Mouse (Mus musculus) small intestine, adult 2 months (tissue): ENCODE measurements around the gene Pgm1. TPM values are rescaled to one million over a fixed set of nuclear protein-coding genes. Genes with fewer than 3 reads are reported as not detected.

Source experiments
- H3K27ac ChIP-seq: fragments of 200-500 bp; 2 replicates; pipeline ENCODE4 v1.5.1; 2012; ENCODE audit warnings: low read depth, low read length, control low read depth, inconsistent platforms; ENCODE audit not compliant: insufficient read depth
- H3K27me3 ChIP-seq: fragments of 200-500 bp; 2 replicates; pipeline ENCODE4 v1.6.1; 2012; ENCODE audit warnings: mild to moderate bottlenecking, moderate library complexity, low read length, inconsistent platforms; ENCODE audit not compliant: control insufficient read depth, insufficient read depth
- H3K36me3 ChIP-seq: fragments of 200-500 bp; 2 replicates; pipeline ENCODE4 v1.6.1; 2012; ENCODE audit warnings: mild to moderate bottlenecking, low read length, control low read depth, inconsistent platforms; ENCODE audit not compliant: control insufficient read depth, insufficient read depth
- H3K4me1 ChIP-seq: fragments of 200-500 bp; 2 replicates; pipeline ENCODE4 v1.6.1; 2012; ENCODE audit warnings: low read length, inconsistent platforms, mixed read lengths; ENCODE audit not compliant: control insufficient read depth, insufficient read depth, insufficient read length
- H3K4me3 ChIP-seq: fragments of 200-500 bp; 2 replicates; pipeline ENCODE4 v1.5.1; 2012; ENCODE audit warnings: low read depth, mild to moderate bottlenecking, control low read depth, inconsistent platforms, low read length, moderate library complexity
- CTCF ChIP-seq: fragments of 200-500 bp; IDR thresholded peaks from 2 replicates; pipeline ENCODE4 v1.5.1; 2012; ENCODE audit warnings: low read depth, mild to moderate bottlenecking, control low read depth, inconsistent platforms, low read length, moderate library complexity, mixed read lengths; ENCODE audit not compliant: insufficient replicate concordance, insufficient read length; ENCODE audit errors: extremely low read depth
- POLR2A ChIP-seq: fragments of 200-500 bp; IDR thresholded peaks from 2 replicates; pipeline ENCODE4 v1.6.1; 2012; ENCODE audit warnings: low read depth, mild to moderate bottlenecking, control low read depth, inconsistent platforms, low read length, moderate library complexity
- WGBS: fragments of 180-500 bp; shearing (Covaris S2); methylation state at CpG from one replicate; pipeline ENCODE4 v1.1.7; 2018; 5-methylcytosine and 5-hydroxymethylcytosine counted together
- polyA plus RNA-seq: library from polyadenylated mRNA; depleted of rRNA; stranded (reverse); fragments of >200 nt; gene quantifications from 2 replicates; pipeline ENCODE4 v1.2.3, GENCODE M21; 2012

Pgm1 gene
- polyA plus RNA-seq, 1 experiment, result 23.8 TPM

DNA sequence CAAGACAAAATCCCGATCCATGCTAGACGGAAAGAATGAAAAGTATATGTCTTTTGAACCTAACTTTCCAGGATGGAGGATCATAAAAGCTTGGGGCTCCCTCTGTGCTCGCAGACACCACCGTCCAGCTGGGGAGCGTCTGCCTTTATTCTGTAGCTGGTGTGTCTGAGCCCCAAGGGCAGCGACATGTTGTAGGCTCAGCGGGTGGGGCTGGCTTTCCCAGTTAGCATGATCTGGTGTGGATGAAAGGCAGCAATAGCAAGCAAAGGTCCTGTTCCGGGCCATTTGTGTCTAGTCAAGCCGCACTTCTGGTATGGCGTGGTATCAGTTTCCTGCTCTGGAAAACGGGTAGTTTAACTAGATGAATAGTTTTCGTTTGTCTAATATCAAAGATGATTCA, 56.4 kb downstream of the Pgm1 start:
- peaks cover 12% of the 10 kb centered on the region for H3K36me3 ChIP-seq
- WGBS, result 88% methylated on average over 12 of the region's 12 CpGs
- H3K4me1 ChIP-seq, result no peaks in the 10 kb centered on the region
- no peak for TF ChIP-seq CTCF
- H3K27ac ChIP-seq, result no peak overlapping the region
- H3K4me3 ChIP-seq, result no peak overlapping the region
- H3K27me3 ChIP-seq, result no peaks in the 10 kb centered on the region

DNA sequence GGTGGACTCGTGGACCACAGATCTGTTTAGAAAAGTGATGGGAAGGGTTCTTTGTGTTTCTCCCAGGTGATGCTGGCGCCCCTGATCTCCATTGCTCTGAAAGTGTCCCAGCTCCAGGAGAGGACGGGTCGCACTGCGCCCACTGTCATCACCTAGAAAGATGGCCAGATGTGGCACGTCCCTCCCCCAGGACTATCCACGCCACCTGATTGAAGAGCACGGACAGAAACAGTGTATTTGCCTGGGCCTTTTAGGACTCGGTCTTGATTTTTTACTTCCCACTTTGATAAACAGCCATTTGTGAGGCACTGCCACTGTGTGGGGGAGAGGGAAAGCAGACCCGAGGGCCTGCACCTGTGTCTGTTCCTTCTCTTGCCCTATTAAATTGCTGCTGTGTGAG, 57.4 kb downstream of the Pgm1 start:
- Histone ChIP-seq H3K36me3 (peaks cover 9% of the 10 kb centered on the region), H3K27me3 (no peaks in the 10 kb centered on the region), H3K27ac (no peak overlapping the region), H3K4me3 (no peak overlapping the region), H3K4me1 (no peaks in the 10 kb centered on the region)
- no peak for TF ChIP-seq CTCF
- no peak for TF ChIP-seq POLR2A
- 93% methylated on average over 10 of the region's 10 CpGs for WGBS

DNA sequence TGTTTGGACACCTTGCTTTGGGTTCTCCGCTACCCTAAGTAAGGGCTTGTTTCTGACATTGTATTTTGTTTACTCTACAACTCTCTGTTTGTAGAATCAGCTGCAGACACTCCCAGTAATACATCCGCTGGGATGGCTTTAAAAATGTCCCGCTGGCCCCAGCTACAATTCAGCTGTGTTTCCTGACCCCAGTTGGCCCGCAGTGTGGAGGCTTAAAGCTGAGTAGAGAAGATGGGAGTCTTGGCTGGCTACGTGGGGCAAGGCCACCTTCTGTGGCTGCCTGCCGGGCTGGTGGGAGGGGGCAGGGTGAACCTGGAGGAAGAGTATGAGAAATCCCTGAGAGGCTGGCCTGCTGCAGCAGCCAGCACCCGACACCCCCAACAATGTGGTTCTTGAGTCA, 59.6 kb downstream of the Pgm1 start:
- no peak overlapping the region for H3K4me3 ChIP-seq
- no peaks in the 10 kb centered on the region for H3K27me3 ChIP-seq
- WGBS, result 74% methylated on average over 7 of the region's 7 CpGs
- H3K4me1 ChIP-seq, result no peaks in the 10 kb centered on the region
- H3K36me3 ChIP-seq, result peaks cover 9% of the 10 kb centered on the region
- H3K27ac ChIP-seq, result no peak overlapping the region
- TF ChIP-seq CTCF, result no peak
- no peak for TF ChIP-seq POLR2A

DNA sequence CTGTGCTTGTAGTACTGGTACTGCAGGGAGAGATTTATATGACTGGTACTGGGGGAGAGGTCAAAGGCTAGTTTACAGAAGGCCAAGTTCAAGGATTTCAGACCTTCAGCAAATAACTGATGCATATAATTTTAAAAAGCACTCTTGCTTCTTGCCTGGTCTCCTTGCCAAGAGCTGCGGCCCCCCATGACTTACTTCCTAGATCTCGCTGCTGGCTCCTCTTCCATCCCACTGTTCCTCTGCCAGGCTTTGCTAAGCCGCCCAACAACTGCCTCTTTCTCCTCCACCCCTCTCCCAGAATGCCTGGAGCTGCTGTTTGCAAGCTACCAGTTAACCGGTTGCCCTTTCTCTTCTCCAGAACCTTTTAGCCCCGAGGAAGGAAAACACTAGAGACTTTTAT, 71.8 kb downstream of the Pgm1 start:
- Histone ChIP-seq H3K4me1 (no peaks in the 10 kb centered on the region), H3K36me3 (no peaks in the 10 kb centered on the region), H3K27ac (no peak overlapping the region), H3K4me3 (no peak overlapping the region), H3K27me3 (no peaks in the 10 kb centered on the region)
- 61% methylated on average over 5 of the region's 5 CpGs for WGBS
- TF ChIP-seq CTCF (no peak), POLR2A (no peak)

DNA sequence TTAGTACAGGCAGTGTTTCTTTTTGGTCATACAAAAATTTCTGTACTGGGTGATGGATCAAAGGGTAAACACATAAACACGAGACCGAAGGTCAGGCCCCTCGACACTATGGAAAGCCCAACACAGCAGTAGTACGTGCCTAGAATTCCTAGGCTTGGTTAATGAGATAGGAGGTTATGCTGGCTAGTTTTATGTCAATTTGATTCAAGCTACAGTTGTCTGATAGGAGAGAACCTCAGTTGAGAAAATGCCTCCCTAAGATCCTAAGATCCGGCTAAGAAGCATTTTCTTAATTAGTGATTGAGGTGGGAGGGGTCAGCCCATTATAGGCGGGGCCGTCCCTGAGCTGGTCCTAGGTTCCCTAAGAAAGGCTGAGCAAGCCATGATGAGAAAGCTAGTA, 72.6 kb downstream of the Pgm1 start:
- Histone ChIP-seq H3K4me1 (no peaks in the 10 kb centered on the region), H3K4me3 (no peak overlapping the region), H3K27ac (no peak overlapping the region), H3K27me3 (no peaks in the 10 kb centered on the region), H3K36me3 (no peaks in the 10 kb centered on the region)
- TF ChIP-seq CTCF (no peak), POLR2A (no peak)
- 41% methylated on average over 7 of the region's 7 CpGs for WGBS

DNA sequence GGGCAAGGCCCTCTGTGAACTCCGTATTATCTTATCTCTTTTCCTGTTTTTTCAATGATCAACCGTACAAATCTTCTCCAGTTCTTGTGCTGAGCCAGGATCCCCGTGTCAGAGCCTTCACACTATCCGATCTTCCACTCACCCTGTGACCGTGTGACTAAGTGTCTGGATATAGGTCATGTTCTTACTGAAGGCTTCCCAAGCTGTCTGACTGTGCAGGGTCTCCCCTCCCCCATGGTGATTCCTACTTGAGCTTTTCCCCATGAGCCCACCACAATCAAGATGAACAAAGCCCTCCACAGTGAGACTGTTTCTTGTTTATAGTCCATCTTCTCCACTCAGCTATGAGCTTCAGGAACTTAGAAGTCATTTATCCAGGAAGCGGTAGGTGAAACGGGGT, 78.5 kb downstream of the Pgm1 start:
- TF ChIP-seq POLR2A (no peak), CTCF (no peak)
- Histone ChIP-seq H3K4me1 (no peaks in the 10 kb centered on the region; the same call in 1 of the 2 replicates), H3K36me3 (no peaks in the 10 kb centered on the region), H3K27me3 (no peaks in the 10 kb centered on the region), H3K27ac (no peak overlapping the region), H3K4me3 (no peak overlapping the region)
- whole genome bisulfite sequencing, result 56% methylated on average over 7 of the region's 7 CpGs

DNA sequence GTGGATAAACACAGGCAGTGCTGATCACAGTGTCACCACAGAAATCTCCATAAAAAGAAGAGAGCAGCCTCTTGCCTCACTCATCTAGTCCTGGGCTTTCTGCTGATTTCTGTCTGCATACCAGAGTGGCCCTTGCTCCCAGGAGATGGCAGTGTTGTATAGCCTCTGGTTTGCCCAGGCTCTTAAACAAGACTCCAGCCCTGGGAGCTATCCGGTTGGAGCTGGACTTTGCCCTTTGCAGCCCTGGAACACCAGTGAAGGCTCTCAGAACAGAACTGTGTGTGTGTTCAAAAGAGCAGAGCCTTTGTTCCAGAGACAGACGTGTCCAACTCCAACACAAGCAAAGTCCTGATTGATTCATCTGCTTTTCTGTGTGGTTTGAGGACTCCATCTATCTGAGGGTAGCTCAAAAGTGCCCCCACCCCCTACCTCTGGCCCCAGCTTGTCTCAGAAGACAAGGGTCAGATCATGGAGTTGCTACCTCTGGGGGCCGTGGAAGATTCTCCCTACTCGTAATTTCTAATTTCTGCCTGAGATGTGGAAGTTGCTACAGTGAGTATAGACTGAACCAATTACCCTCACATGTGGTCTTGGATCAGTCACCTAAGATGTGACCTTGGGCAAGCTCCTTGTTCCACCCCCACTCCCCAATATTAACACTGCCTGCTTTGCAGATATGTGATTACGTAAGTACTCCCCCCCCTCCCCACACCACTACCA, 79.3 kb downstream of the Pgm1 start:
- no peak for TF ChIP-seq POLR2A
- TF ChIP-seq CTCF, result peak; percentile 74; the same call in 1 of the 2 replicates
- no peaks in the 10 kb centered on the region; the same call in 1 of the 2 replicates for H3K4me1 ChIP-seq
- H3K27ac ChIP-seq, result no peak overlapping the region
- no peak overlapping the region for H3K4me3 ChIP-seq
- H3K27me3 ChIP-seq, result no peaks in the 10 kb centered on the region
- 27% methylated on average over 5 of the region's 5 CpGs for WGBS
- no peaks in the 10 kb centered on the region for H3K36me3 ChIP-seq
